Mouse (Mus musculus): ENCODE measurements around the gene Fbxl8.

DNA sequence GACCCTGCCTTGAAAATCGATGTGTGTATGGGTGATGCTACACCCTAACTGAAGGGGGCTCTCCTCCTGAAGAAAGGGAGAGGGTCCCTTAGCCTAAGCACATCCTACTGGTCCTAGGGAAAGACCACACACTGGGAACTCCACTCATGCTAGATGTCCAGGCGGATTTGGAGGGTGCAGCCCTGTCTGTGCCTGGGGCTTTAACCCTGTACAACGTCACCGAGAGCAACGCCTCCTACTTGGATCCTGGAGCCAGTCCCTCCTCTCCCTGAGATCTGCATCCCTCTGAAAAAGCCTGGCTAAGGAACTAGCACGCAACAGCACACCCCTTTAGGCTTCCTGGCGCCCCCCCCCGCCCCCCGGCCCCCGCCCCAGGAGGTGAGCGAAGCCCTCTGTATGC is 10.9 kb downstream of the Fbxl8 start:
- TF ChIP-seq MYOG (IDR thresholded peaks at IDR 0.05; ENCODE audit: control insufficient read depth in 1 of 3, insufficient read depth in 1 of 3, insufficient read length in 2 of 3, low read depth in 2 of 3) = no peak
- no peak for TF ChIP-seq MAX (IDR thresholded peaks at IDR 0.05; ENCODE audit: low read depth)
- no peak for TF ChIP-seq CEBPB (IDR thresholded peaks at IDR 0.05; ENCODE audit: insufficient read depth, poor library complexity, severe bottlenecking)
- no peak for TF ChIP-seq POLR2A (IDR thresholded peaks at IDR 0.05; ENCODE audit: insufficient read length, low read depth)
- TF ChIP-seq SRF (IDR thresholded peaks at IDR 0.05; ENCODE audit: control insufficient read depth, insufficient read length, low read depth) = no peak

All from myocyte (in vitro differentiated cells).